Mouse (Mus musculus) stomach, embryonic 14.5 days (tissue): ENCODE results near the gene Jagn1. TPM values are rescaled to one million over a fixed set of nuclear protein-coding genes. Genes with fewer than 3 reads are reported as not detected.
A peak's percentile ranks its signal among the peaks of the same experiment; 100 is the strongest.

Source experiments
- ATAC-seq: fragments of 200-750 bp; cut with Nextera tagmentation; 2 replicates; pipeline ENCODE4 v1.8.0; 2017; ENCODE audit warnings: low read depth, moderate TSS enrichment; ENCODE audit not compliant: insufficient number of reproducible peaks, insufficient read depth, low FRiP score
- H3K27ac ChIP-seq: fragments of 300-500 bp; sonication (generic); 2 replicates; pipeline ENCODE4 v1.5.1; 2014; ENCODE audit warnings: mild to moderate bottlenecking, low read length, moderate library complexity, mixed read lengths
- H3K27me3 ChIP-seq: fragments of 300-500 bp; sonication (generic); 2 replicates; pipeline ENCODE4 v1.6.1; 2014; ENCODE audit warnings: low read length, control low read depth, mixed read lengths; ENCODE audit not compliant: control insufficient read depth, insufficient read depth
- H3K36me3 ChIP-seq: fragments of 300-500 bp; sonication (generic); 2 replicates; pipeline ENCODE4 v1.6.1; 2014; ENCODE audit warnings: mild to moderate bottlenecking, control low read depth, low read length, moderate library complexity, mixed read lengths; ENCODE audit not compliant: control insufficient read depth, insufficient read depth
- H3K4me1 ChIP-seq: fragments of 300-500 bp; sonication (generic); 2 replicates; pipeline ENCODE4 v1.6.1; 2014; ENCODE audit warnings: low read length, control low read depth, mixed read lengths; ENCODE audit not compliant: control insufficient read depth, insufficient read depth
- H3K4me2 ChIP-seq: fragments of 300-500 bp; sonication (generic); replicated peaks from 2 replicates; pipeline ENCODE4 v1.6.1; 2014; ENCODE audit warnings: low read depth, low read length, control low read depth
- H3K4me3 ChIP-seq: fragments of 300-500 bp; sonication (generic); 2 replicates; pipeline ENCODE4 v1.5.1; 2014; ENCODE audit warnings: low read depth, low read length, control low read depth
- H3K9ac ChIP-seq: fragments of 300-500 bp; sonication (generic); replicated peaks from 2 replicates; pipeline ENCODE4 v1.6.1; 2014; ENCODE audit warnings: low read depth, mild to moderate bottlenecking, control low read depth, low read length, moderate library complexity, mixed read lengths
- H3K9me3 ChIP-seq: fragments of 300-500 bp; sonication (generic); 2 replicates; pipeline ENCODE4 v1.6.1; 2016; ENCODE audit warnings: low read depth, low read length, control low read depth; ENCODE audit not compliant: control insufficient read depth
- WGBS: fragments of 180-500 bp; shearing (Covaris S2); extraction: QIAGEN DNeasy Blood & Tissue Kit; methylation state at CpG from one replicate; pipeline ENCODE4 v1.1.7; 2014; 5-methylcytosine and 5-hydroxymethylcytosine counted together
- polyA plus RNA-seq: library from polyadenylated mRNA; unstranded; fragments of >200 nt; fragmentation: Nextera tagmentation; extraction: Ambion mirVana; gene quantifications from 2 replicates; pipeline ENCODE4 v1.2.1, GENCODE M21; 2014

The Jagn1 gene
- polyA plus RNA-seq, 1 experiment from 2014 or later, result 78.6 TPM

- no peaks in the 10 kb centered on the region for H3K36me3 ChIP-seq
- H3K4me3 ChIP-seq, result peak within 1 kb of the TSS; percentile 15; the same call in 1 of the 2 replicates
- H3K4me1 ChIP-seq, result peaks cover 2% of the 10 kb centered on the region; the same call in 1 of the 2 replicates
- peak within 1 kb of the TSS; percentile 52; the same call in 1 of the 2 replicates for H3K27ac ChIP-seq
- H3K27me3 ChIP-seq, result no peaks in the 10 kb centered on the region
- ATAC-seq, result no peak
- H3K4me2 ChIP-seq, result peak within 1 kb of the TSS; percentile 30
- no peak within 1 kb of the TSS for H3K9ac ChIP-seq
- H3K9me3 ChIP-seq, result no peaks in the 10 kb centered on the region
- 59% methylated on average over 10 of the region's 10 CpGs for WGBS
These were observed 15.7 kb downstream of the Jagn1 start, which contains the start of gene Il17re for GRCm38 (mm10) chr6:113457952-113458534. Gene Il17re, plus strand, starts transcription at chr6:113458484.

GRCm38 (mm10) chr6:113458635-113459034 lies 16.3 kb downstream of the Jagn1 start:
- peak; percentile 92 for ATAC-seq
- Histone ChIP-seq H3K9me3 (no peaks in the 10 kb centered on the region), H3K4me3 (peak overlapping the region; percentile 15; the same call in 1 of the 2 replicates), H3K27me3 (no peaks in the 10 kb centered on the region), H3K27ac (peak overlapping the region; percentile 52; the same call in 1 of the 2 replicates), H3K9ac (no peak overlapping the region), H3K36me3 (no peaks in the 10 kb centered on the region), H3K4me2 (peak overlapping the region; percentile 30), H3K4me1 (peaks cover 2% of the 10 kb centered on the region; the same call in 1 of the 2 replicates)
- 53% methylated on average over 10 of the region's 10 CpGs for WGBS

- H3K4me3 ChIP-seq, result no peak overlapping the region
- no peaks in the 10 kb centered on the region for H3K4me1 ChIP-seq
- no peak overlapping the region for H3K9ac ChIP-seq
- no peaks in the 10 kb centered on the region for H3K27me3 ChIP-seq
- no peaks in the 10 kb centered on the region for H3K36me3 ChIP-seq
- 66% methylated on average over 7 of the region's 7 CpGs for WGBS
- H3K4me2 ChIP-seq, result no peak overlapping the region
- ATAC-seq, result no peak
- no peak overlapping the region for H3K27ac ChIP-seq
- H3K9me3 ChIP-seq, result no peaks in the 10 kb centered on the region
These were observed 21.7 kb downstream of the Jagn1 start for GRCm38 (mm10) chr6:113464040-113464439.

GRCm38 (mm10) chr6:113465602-113466001 lies 23.2 kb downstream of the Jagn1 start:
- Histone ChIP-seq H3K9ac (no peak overlapping the region), H3K27me3 (0 out of 2 replicates have a peak, but pooled peaks cover 3% of the 10 kb centered on the region), H3K27ac (no peak overlapping the region), H3K4me3 (no peak overlapping the region), H3K36me3 (no peaks in the 10 kb centered on the region), H3K4me2 (no peak overlapping the region), H3K9me3 (no peaks in the 10 kb centered on the region), H3K4me1 (peaks cover 7% of the 10 kb centered on the region; the same call in 1 of the 2 replicates)
- WGBS, result 54% methylated on average over 5 of the region's 5 CpGs
- ATAC-seq, result no peak

GRCm38 (mm10) chr6:113468512-113468911 lies 26.1 kb downstream of the Jagn1 start:
- Histone ChIP-seq H3K27ac (no peak overlapping the region), H3K4me1 (peaks cover 17% of the 10 kb centered on the region; the same call in 1 of the 2 replicates), H3K36me3 (no peaks in the 10 kb centered on the region), H3K4me2 (no peak overlapping the region), H3K9ac (no peak overlapping the region), H3K9me3 (no peaks in the 10 kb centered on the region), H3K4me3 (no peak overlapping the region), H3K27me3 (0 out of 2 replicates have a peak, but pooled peaks cover 3% of the 10 kb centered on the region)
- 76% methylated on average over 3 of the region's 3 CpGs for WGBS
- no peak for ATAC-seq

- Histone ChIP-seq H3K4me1 (peaks cover 17% of the 10 kb centered on the region; the same call in 1 of the 2 replicates), H3K27ac (no peak overlapping the region), H3K36me3 (no peaks in the 10 kb centered on the region), H3K9ac (0 out of 2 replicates have a peak overlapping the region, but pooled peaks have one; percentile 14), H3K27me3 (0 out of 2 replicates have a peak, but pooled peaks cover 3% of the 10 kb centered on the region), H3K4me3 (peak overlapping the region; percentile 29), H3K9me3 (no peaks in the 10 kb centered on the region), H3K4me2 (peak overlapping the region; percentile 69)
- peak; percentile 67; the same call in 1 of the 2 replicates for ATAC-seq
- WGBS, result 13% methylated on average over 9 of the region's 9 CpGs
These were observed 26.7 kb downstream of the Jagn1 start for GRCm38 (mm10) chr6:113469021-113469420.

GRCm38 (mm10) chr6:113469432-113469831 lies 27.1 kb downstream of the Jagn1 start:
- Histone ChIP-seq H3K4me2 (peak overlapping the region; percentile 69), H3K9ac (peak overlapping the region; percentile 14; the same call in 1 of the 2 replicates), H3K27ac (no peak overlapping the region), H3K27me3 (0 out of 2 replicates have a peak, but pooled peaks cover 3% of the 10 kb centered on the region), H3K4me3 (peak overlapping the region; percentile 29), H3K4me1 (peaks cover 17% of the 10 kb centered on the region; the same call in 1 of the 2 replicates), H3K9me3 (no peaks in the 10 kb centered on the region), H3K36me3 (no peaks in the 10 kb centered on the region)
- peak; percentile 51; the same call in 1 of the 2 replicates for ATAC-seq
- WGBS, result 2% methylated on average over 31 of the region's 31 CpGs

GRCm38 (mm10) chr6:113471297-113471936 lies 29.0 kb downstream of the Jagn1 start, which contains the start of gene Il17rc:
Gene Il17rc, plus strand, starts transcription at chr6:113471427.
- Histone ChIP-seq H3K36me3 (no peaks in the 10 kb centered on the region), H3K4me2 (peak within 1 kb of the TSS; percentile 57), H3K27me3 (0 out of 2 replicates have a peak, but pooled peaks cover 3% of the 10 kb centered on the region), H3K9ac (0 out of 2 replicates have a peak within 1 kb of the TSS, but pooled peaks have one; percentile 3), H3K9me3 (no peaks in the 10 kb centered on the region), H3K4me1 (peaks cover 17% of the 10 kb centered on the region; the same call in 1 of the 2 replicates), H3K27ac (no peak within 1 kb of the TSS; the same call in 1 of the 2 replicates), H3K4me3 (peak within 1 kb of the TSS; percentile 22)
- peak; percentile 66 for ATAC-seq
- 22% methylated on average over 12 of the region's 12 CpGs for WGBS
